Mouse (Mus musculus): ENCODE data around the gene Nlk.
A peak's percentile ranks its signal among the peaks of the same experiment; 100 is the strongest.
"Not testable (repeated sequence)": the region's sequence is repeated elsewhere in the genome, so short reads cannot be mapped to it uniquely, and the experiment has no call there.

The Nlk gene

DNA sequence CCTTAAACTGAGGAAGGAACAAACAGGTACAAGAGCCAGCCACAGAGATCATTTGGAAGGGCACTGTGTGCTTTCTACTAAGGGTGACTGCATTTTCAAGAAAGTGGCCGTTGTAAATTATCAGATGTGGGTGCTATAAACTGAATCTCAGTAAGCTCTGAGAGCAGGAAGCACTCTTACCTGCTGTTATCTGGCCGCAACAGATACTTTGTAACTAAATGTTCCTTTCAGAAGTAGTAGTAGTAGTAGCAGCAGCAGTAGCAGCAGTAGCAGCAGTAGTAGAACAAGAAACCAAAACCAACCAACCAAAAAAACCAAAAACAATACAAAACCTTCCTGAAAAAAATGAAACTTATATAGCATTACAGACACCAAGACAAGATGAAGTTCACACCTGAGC, 101.4 kb downstream of the Nlk start:
- no peak for DNase-seq (ENCODE audit: low spot score)

DNA sequence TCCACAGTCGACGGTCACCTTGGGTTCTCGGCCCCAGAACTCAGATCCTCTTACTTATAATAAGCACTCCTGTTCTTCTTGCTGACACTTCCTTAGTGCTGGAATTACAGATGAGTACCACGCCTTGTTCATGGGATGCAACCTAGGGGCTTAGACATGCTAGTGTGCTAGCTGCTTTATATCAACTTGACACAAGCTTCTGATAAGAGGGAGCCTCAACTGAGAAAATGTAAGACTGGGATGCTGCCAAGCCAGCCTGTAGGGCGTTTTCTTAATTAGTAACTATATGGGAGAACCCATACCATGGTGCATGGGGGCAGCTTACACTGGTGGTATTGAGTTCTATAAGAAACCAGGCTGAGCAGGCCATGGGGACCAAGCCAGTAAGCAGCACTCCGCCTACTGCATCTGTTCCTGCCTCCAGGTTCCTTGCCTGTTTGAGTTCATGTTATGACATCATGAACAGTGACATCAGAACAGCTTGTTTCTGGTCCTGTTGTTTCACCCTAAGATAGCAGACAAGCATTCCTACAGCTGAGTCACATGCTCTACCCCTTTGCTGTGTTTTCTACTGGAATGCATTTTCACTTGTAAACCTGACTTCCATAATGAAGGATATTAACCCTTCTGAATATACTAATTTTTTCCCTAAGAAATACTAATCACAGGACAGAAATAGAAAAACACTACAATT, 102.8 kb downstream of the Nlk start:
- no peak for DNase-seq (ENCODE audit: low spot score)

DNA sequence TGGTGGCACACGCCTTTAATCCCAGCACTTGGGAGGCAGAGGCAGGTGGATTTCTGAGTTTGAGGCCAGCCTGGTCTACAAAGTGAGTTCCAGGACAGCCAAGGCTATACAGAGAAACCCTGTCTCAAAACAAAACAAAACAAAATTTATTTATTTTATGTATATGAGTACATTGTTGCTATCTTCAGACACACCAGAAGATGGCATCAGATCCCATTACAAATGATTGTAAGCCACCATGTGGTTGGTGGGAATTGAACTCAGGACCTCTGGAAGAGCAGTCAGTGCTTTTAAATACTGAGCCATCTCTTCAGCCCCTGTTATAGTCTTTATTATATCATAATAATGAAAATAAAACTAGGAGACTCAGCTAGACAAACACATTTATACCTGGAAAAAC, 109.5 kb downstream of the Nlk start:
- not testable (repeated sequence) for DNase-seq (ENCODE audit: low spot score)

DNA sequence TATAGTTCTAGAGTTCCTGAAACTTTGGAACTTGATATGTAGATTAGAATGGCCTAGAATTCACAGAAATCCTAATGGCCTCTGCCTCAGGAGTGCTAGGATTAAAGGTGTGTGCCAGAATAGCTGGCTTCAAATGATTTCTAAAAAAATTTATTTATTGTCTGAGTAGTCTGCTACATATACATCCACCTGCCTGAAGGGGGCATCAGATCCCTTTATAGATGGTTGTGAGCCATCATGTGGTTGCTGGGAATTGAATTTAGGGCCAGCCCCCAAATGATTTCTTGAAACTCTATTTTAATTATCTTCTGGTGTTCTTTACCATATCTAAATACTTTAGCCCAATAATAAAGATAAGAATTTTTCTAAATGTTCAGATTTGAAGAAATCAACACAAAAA, 111.1 kb downstream of the Nlk start:
- DNase-seq (ENCODE audit: low spot score): no peak

DNA sequence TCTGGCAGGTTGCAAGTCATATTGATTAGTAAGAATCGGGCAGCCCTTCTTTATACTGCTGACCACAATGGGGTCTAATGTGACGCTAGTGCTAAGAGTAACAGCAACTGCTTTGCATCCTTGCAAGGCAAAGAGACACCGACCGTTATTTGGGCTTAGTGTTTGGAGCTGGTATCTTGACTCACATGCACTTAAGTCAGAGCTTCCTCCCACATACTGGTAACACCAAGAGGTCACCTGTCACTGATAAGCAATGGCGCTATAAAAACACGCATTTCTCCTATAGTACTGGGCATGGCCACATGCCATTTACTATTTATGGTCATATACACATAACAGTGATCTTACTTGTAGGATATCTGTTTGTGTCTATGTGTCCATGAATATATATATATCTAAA, 114.3 kb downstream of the Nlk start:
- DNase-seq (ENCODE audit: low spot score): no peak

DNA sequence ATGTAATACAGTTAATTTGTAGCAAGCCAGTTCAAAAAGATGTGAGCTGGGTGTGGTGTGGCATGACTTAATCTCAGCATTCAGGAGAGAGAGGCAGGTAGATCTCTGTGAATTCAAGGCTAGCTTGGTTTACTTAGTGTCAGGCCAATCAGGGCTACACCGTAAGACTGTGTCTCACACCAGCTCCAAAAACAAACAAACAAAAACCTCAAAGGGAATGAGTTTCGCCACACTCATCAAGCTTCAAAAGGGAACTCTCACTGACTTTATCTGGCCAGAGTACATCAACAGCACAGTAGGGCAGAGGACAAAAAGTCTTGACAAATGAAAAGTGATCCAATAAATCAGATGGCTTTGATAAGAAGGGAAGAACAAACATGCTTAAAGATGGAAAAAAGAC, 122.2 kb downstream of the Nlk start:
- DNase-seq (ENCODE audit: low spot score): no peak

DNA sequence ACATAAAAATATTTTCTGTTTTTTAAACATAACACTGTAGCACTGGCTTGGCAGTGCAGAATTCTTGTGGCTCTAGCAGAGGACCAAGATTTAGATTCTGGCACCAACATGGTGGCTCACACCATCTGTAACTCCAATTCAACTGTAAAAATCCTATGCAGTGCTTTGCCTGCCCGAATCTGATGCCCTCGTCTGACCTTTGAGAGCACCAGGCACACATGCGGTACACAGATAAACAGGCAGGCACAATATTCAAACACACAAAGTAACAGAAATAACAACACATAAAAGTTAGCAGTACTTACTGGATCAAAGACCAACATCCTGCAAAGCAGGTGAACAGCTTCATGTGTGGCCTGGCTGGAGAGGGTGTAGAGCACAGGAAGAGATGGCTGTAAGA, 122.6 kb downstream of the Nlk start:
- DNase-seq (ENCODE audit: low spot score): no peak

DNA sequence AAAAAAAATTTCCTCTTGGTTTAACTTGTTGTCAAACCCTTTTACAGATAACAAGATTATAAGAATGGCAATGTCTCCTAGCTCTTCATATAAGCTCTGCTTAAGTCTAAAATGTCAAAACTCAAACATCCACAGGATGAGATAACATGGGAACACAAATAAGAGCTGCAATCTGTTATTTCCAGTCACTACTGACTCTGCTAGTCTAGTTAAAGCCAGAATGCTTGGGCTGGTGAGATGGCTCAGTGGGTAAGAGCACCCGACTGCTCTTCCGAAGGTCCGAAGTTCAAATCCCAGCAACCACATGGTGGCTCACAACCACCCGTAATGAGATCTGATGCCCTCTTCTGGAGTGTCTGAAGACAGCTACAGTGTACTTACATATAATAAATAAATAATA, 123.1 kb downstream of the Nlk start:
- not testable (repeated sequence) for DNase-seq (ENCODE audit: low spot score)

DNA sequence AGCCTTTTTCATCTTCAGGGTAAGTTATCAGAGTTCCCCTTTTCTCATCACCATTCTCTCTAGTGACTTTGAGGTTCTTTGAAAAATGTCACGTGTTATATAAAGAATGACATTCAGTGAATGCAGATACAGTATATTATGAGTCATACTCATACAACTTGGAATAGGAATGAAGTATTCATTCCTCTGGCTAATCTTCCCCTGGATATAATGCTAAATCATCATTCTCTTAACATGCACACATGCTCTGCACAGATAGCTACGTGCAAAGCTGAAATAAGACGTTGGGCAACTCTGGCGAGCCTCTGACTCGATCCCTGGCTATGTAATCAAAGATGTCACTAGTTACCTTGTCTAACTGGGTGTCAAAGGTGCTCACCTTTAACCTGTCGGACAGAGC, 125.3 kb downstream of the Nlk start:
- DNase-seq (ENCODE audit: low spot score): no peak

DNA sequence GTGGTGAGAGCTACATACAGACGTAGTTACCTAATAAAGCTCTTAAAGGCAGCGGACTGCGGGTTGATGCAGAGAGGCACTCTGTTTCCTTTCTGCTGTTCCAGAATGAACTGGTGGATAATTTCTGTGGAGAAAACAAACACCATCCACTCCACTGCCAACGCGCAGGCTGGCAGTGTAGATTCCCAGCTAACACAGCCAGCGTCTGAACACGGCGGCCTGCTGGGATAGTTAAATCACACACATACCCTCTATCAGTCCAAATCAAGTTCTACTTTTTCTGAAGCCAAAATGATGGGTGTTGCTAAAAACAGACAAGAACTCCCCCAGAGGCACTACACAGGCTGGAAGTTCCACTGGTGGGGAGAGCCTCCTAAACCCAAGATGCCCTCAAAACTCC, 125.7 kb downstream of the Nlk start:
- DNase-seq (ENCODE audit: low spot score): no peak

DNA sequence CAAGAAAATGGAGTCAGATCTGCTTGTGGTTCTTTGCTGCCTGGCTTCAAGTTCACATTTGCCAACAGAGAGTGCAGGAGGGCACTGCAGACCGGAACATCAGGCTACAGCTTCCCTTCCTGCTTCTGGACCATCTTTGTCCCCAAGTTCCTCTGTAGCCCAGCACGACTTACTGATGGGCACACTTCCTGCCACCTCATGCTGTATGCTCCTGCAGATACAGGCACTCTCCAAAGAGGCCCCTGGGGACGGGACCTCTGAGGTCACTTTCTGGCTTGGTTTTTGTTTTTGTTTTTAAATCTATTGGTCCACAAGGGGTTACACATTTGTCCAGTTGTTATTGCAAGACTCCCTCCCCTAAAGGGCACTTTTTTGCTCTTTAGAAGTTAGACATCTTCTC, 127.4 kb downstream of the Nlk start:
- no peak for DNase-seq (ENCODE audit: low spot score)

DNA sequence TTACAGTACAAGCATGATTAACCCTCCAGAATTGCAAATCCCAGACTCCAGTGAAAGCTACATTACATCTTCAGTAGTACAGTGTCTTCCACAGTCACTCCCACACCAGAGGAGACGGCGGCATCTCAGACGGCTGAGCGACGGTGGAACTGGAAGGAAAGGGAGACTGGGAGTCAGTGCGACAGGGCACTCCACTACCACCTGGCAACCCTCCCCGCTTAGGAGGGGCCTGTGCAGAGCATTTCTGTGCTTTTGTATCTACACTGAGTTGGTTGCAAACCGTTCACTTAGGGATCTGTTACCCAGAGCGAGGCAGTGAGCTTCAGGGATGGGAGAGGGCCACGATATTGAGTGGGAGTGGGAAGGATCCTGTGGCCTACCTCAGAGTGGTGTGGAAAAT, 128.3 kb downstream of the Nlk start:
- DNase-seq (ENCODE audit: low spot score): no peak

DNA sequence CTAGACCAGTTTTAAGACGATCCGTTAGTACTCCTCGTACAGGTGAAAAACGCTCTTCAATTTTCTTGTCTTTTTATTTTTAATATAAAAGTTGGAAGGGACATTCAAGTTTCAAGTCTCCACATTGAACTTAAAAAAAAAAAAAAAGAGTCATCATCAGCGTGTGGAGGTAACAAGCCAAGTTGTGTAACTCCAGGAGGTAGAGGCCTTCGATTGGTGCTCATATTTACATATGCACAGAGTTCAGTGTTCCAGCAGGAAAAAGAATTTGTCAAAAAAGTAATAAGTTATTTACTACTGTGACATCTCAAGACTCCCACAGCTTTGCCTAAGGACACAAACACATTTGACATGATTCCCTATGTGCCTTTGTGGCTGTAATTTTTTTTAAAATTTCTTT, 129.6 kb downstream of the Nlk start:
- DNase-seq (ENCODE audit: low spot score): no peak

DNA sequence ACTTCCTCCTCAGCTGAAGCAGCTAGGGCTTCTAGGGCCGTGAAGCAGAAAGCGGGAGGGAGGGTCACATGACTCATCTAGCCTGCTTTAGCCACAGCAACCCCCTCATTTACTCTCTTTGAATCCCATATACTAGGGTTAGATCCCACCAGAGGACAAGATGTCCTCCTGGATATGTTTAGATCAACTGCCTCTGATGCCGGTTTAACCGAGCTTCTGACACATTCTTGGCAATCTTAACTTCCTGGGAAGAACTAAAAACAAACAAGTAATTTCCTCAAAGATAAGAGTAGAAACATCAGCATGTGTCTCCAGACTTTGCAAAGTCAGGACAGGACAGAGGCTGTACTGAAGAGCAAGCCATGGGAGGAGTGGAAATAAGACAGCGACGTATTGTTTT, 130.4 kb downstream of the Nlk start:
- no peak for DNase-seq (ENCODE audit: low spot score)

DNA sequence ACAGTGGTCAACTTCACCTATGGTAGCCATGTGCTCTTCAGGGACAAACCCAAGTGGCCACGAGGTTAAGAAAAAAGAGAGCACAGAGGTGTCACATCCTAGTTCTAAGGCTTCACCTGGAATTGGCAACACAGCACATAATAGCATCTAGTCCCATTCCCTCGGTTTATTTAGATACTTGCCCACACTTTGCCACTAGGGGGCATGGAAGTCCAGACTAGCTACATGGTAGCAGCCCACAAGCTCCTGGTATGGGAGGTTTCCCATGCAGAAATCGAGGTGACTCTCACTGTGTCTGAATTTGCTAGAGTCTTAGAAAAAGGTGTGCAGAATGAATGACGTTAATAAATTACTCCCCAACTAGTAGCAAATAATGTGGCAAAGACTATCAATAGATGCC, 136.7 kb downstream of the Nlk start:
- peak; percentile 61 for DNase-seq (ENCODE audit: low spot score)

DNA sequence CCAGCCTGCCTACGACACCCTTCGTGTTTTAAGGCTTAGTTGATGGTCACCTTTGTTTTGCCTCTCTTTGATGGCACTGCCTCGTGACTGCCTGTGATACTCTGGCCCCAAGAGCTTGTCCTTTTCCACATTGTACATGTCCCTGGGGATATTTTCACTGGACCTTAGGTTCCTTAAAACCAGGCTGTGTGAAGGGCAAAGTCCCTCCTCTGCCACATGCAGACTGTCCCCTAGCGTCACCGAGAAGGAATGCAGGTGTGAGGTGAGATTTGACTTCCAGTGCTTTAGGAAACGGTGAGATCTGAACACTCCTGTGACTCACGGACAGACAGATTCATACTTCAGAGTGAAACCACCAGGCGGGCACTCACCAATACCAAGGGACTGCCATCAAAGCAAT, 139.9 kb downstream of the Nlk start:
- no peak for DNase-seq (ENCODE audit: low spot score)

DNA sequence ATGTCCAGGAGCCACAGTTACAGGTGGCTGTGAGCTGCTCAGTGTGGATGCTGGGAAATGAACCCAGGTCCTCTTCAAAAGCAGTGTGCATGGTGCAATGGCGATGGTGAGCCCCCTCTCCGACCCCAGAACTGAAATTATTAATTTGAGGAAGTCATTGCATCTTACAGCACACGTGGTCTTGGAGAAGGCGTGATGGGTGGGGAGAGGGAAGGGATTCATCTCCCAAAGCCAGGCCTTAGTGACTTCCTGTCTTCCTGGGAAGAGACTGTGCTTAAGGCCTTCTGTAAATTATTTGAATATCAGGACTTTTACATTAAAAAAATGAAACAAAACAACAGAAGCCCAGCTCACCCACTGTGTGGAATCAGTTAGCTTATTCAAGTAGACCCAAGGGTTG, 141.1 kb downstream of the Nlk start:
- DNase-seq (ENCODE audit: low spot score): no peak

DNA sequence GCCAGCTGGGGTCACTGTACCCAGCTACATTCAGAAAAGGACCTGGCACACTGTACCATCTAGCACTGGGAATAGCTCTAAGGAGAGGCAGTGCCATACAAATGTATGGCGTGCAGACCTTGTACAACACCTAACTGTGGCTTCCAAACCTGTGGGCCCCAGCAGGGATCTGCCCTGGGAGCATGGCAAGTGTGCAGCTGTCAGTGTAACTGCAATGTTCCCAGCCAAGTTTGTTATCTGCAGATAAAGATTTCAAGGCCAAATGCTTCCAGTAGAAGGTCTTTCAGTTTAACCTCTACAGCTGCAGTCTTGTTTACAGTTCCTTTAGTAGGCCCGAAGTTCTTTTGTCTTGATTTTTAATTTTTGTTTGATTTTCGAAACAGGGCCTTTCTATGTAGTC, 141.6 kb downstream of the Nlk start:
- no peak for DNase-seq (ENCODE audit: low spot score)

DNA sequence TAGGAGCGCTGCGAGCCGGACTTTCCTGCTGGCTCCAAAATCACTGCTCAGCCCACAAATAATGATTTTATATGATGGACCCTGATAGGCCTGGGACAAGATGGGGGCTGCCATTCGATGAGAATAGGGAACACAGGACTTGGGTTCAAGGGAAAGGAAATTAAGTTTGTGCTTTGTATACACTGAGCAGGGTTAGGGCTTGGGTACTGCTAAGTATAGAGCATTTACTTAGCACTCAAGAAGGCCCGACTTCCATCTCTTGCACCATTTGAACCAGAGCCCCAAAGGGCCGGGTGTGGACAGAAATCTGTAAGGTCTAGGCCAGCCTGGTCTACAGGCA, 146.1 kb downstream of the Nlk start:
- DNase-seq (ENCODE audit: low spot score): no peak

DNA sequence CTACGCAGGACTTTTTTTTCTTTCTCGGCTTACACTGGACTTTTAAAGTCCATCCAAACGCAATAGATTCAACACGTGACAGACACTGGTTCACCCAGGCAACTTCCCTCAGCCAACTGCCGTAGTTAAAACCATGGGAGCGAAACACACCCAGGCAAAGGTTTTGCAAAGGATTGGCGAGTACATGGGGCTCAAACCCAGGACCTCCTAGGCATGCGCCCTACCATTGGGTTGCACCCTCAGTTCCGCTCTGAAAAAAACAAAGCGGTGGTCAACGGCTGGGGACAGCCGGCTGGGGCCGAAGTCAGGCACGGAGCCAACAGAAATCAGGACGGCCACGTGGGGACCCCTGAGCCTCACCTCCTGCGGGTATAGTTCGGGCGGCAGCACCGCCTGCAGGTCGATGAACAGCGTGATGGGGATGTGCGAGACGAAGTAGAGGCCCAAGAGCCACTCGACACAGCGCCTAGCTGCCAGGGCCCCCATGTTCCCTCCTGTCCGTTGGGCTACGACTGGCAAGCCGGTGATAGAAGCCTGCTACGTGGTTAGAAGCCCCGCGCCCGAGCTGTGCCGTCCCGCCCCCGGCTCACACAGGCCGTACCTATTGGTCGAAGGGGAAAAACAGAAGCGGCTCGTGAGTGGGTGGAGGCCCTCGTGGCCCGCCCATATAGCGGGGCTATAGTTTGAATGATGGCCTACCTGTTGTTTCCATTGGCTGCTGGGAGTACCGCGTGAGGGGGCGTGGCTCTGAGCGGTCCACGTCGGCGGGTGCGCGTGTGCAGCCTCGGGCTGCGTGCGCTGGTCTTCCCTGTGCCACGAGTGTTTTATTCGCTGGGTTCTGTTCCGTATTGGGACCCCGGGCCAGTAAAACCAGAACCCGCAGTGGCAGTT, 146.8 kb downstream of the Nlk start, which contains the start of gene Tmem97:
Tmem97 (minus strand) TSS at position 610 of the 891 bp plus-strand sequence.
- DNase-seq (ENCODE audit: low spot score): peak; percentile 82

DNA sequence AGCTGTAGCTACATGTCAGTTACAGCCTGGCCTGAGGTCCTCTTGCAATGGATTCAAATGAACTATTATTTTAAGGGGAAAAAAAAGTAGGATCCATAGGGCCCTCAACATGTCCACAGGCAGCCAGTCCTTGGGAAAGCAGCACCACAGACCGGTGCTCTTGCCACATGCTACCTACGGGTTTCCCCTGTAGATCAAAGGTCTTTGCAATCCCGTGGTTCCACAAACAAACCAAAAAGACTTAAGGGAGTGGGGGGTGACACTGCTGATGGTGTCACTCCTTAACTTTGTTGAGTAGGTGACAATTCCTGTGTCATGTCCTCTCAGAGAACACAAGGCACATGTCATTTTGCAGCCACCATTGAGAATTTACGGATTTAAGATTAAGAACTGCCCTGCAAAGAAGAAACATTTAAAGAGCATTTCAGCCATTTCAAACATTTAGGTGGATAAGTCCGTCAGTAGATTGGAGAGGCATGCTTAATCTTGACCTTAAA, 147.6 kb downstream of the Nlk start:
- no peak for DNase-seq (ENCODE audit: low spot score)

DNA sequence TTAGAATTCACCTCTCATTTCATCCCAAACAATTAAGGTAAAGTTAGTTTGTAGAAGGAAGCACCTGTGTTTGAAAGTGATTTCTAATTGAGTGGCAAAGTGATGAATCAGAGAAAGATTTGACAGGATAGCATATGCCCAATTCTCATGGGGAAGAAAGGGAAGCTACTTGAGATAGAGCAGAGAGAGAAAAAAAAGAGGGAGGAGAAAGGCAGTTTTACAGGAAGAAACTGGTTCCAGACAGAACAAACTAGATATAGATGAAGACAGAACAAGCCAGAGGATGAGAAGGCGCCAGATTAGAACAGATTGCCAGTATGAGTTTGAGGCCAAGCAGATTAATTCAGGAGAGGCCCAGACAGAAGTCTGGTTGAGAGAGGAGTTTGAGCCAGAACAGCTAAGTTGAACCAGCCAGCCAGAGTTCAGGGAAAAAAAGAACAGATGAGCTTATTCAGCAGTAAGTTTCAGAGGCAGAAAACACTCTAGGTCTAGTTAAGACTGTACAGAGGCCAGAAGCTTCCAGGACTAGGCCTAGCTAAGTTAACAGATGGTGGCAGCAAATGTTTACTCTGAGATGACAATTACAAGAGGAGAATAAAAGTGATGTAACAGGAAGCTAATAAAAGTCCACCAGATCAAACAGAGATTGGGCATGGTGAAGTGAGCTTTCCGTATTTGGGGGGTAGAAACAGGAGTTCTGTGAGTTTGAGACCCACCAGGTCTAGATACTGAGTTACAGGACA, 149.3 kb downstream of the Nlk start:
- DNase-seq (ENCODE audit: low spot score): no peak

DNA sequence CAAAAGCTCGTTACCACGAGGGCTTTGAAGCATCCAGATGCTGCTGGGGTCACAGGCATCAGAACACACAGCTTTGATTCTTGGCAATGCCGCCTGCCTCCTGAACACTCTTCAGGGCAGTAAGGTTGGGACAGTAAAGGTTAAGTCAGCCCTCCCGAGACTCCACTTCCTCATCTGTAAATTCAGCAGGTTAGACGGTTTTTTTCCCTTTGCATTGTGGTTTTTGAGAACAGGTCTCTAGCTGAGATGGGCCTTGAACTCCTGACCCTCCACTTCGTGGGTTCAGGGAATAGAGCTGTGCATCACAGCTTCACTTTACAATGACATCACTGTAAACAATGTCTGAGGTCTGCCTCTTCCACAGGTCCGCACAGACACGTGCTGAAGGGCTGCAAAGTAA, 152.0 kb downstream of the Nlk start:
- no peak for DNase-seq (ENCODE audit: low spot score)
